Mouse (Mus musculus) liver, embryonic 14.5 days (tissue): ENCODE data around the gene Xpo5.

Experiments used
- CTCF ChIP-seq: IDR thresholded peaks from 2 replicates; pipeline ENCODE4 v1.5.1; 2016; ENCODE audit warnings: antibody characterized with exemption, low read depth, control low read depth
- EP300 ChIP-seq: IDR thresholded peaks from 2 replicates; pipeline ENCODE4 v1.6.1; 2016; ENCODE audit warnings: antibody characterized with exemption, low read depth

DNA sequence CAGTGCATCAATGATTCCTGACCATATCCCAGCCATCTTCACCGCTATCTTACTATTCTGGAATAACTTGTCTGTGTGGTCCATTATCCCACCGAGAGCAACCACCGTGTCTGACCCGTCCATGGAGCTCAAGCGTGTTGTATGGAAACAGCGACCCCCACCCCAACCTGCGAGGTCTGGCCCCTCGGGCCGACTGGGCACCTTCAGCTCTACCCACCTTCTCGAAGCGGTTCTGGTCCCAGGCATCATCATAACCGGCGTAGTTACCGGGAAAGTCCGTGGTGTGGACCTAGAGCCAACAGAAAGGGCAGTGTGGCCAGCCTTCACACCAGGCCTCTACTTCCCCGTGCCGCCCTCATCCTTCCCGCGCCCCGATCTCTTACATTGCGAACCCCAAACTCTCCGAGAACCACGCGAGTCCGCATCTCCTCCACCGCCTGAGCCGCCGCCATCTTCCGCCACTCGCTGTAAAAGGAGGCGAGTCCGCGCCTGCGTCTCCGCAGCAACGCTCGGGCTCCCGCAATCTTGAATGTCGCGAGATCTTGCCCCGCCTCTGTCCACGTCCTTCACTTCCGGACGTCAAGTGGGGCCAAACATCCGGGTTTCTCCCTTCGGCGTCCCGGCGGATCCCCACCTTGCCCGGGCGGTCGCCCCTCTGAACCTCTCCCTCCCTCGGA lies 45.1 kb downstream of the Xpo5 start, which contains the start of the genes Polr1c and Yipf3:
- TF ChIP-seq CTCF (no peak), EP300 (peak; percentile 61)
